Mouse (Mus musculus) limb, embryonic 15.5 days (tissue): Measurements from ENCODE around the gene Cep170. TPM values are rescaled to one million over a fixed set of nuclear protein-coding genes. Genes with fewer than 3 reads are reported as not detected.
"Not testable (repeated sequence)": the region's sequence is repeated elsewhere in the genome, so short reads cannot be mapped to it uniquely, and the experiment has no call there.

Experiments used
- ATAC-seq: fragments of 200-750 bp; cut with Nextera tagmentation; 2 replicates; pipeline ENCODE4 v1.8.0; 2017; ENCODE audit warnings: low read depth, moderate TSS enrichment; ENCODE audit not compliant: insufficient number of reproducible peaks, low FRiP score, low TSS enrichment
- H3K27ac ChIP-seq: fragments of 300-500 bp; sonication (generic); 2 replicates; pipeline ENCODE4 v1.5.1; 2015; ENCODE audit warnings: moderate library complexity, mild to moderate bottlenecking, inconsistent platforms
- H3K27me3 ChIP-seq: fragments of 300-500 bp; sonication (generic); 2 replicates; pipeline ENCODE4 v1.6.1; 2015; ENCODE audit warnings: inconsistent platforms
- H3K36me3 ChIP-seq: fragments of 300-500 bp; sonication (generic); 2 replicates; pipeline ENCODE4 v1.6.1; 2015; ENCODE audit warnings: inconsistent platforms
- H3K4me1 ChIP-seq: fragments of 300-500 bp; sonication (generic); 2 replicates; pipeline ENCODE4 v1.6.1; 2015; ENCODE audit warnings: inconsistent platforms
- H3K4me2 ChIP-seq: fragments of 300-500 bp; sonication (generic); 2 replicates; pipeline ENCODE4 v1.6.1; 2015; ENCODE audit warnings: mild to moderate bottlenecking, inconsistent platforms
- H3K4me3 ChIP-seq: fragments of 300-500 bp; sonication (generic); 2 replicates; pipeline ENCODE4 v1.5.1; 2015; ENCODE audit warnings: mild to moderate bottlenecking, inconsistent platforms
- H3K9ac ChIP-seq: fragments of 300-500 bp; sonication (generic); 2 replicates; pipeline ENCODE4 v1.6.1; 2015; ENCODE audit warnings: inconsistent platforms
- H3K9me3 ChIP-seq: fragments of 300-500 bp; sonication (generic); 2 replicates; pipeline ENCODE4 v1.6.1; 2016; ENCODE audit warnings: inconsistent platforms
- WGBS: fragments of 180-500 bp; shearing (Covaris S2); methylation state at CpG from one replicate; pipeline ENCODE4 v1.1.7; 2015; 5-methylcytosine and 5-hydroxymethylcytosine counted together
- polyA plus RNA-seq: library from polyadenylated mRNA; unstranded; fragments of >200 nt; fragmentation: Nextera tagmentation; extraction: Ambion mirVana; gene quantifications from 2 replicates; pipeline ENCODE4 v1.2.1, GENCODE M21; 2015

Cep170 gene
- polyA plus RNA-seq, result 28.9 and 30.1 TPM in 2 replicates

GRCm38 (mm10) chr1:176814036-176814420, at the start of gene Cep170:
Gene Cep170, minus strand, starts transcription at chr1:176814067.
- peaks cover 13% of the 10 kb centered on the region; the same call in 1 of the 2 replicates for H3K4me1 ChIP-seq
- peak; percentile 92 for ATAC-seq
- no peaks in the 10 kb centered on the region for H3K27me3 ChIP-seq
- H3K4me2 ChIP-seq, result peak within 1 kb of the TSS; percentile 58
- H3K36me3 ChIP-seq, result no peaks in the 10 kb centered on the region
- peak within 1 kb of the TSS; percentile 99 for H3K27ac ChIP-seq
- peak within 1 kb of the TSS; percentile 85 for H3K9ac ChIP-seq
- no peaks in the 10 kb centered on the region for H3K9me3 ChIP-seq
- WGBS, result under 1% methylated on average over 28 of the region's 28 CpGs
- peak within 1 kb of the TSS; percentile 92 for H3K4me3 ChIP-seq

DNA sequence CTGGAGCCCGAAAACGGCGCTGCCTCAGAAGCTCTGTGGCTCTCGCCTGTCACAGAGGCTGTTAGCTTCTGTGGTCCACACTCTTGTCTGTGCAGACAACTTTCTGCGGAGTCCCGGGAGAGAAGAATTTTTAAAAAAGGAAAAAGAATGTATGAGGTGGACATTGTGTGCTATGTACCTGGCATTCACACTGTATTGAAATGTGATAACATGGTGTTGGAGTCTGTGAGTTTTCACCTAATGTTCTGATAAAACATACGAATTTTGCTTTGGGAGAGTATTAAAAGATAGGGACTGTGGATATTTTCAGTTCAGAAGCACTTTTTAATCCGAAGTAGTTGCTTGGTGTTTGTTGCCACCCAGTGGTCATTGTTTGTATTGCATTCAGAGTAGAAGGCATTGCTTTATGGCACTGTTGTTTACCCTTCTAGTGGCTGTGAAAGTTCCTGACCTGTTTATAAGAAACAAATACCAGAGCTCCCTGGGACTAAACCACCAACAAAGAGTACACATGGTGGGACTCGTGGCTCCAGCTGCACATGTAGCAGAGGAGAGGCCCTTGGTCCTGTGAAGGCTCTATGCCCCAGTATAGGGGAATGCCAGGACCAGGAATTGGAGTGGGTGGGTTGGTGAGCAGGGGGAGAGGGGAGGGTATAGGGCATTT, 48.2 kb upstream of the Cep170 start:
- ATAC-seq, result no peak
- no peaks in the 10 kb centered on the region for H3K36me3 ChIP-seq
- no peaks in the 10 kb centered on the region for H3K27me3 ChIP-seq
- no peak overlapping the region for H3K4me2 ChIP-seq
- H3K9ac ChIP-seq, result no peak overlapping the region
- 0 out of 2 replicates have a peak, but pooled peaks cover 3% of the 10 kb centered on the region for H3K4me1 ChIP-seq
- H3K9me3 ChIP-seq, result no peaks in the 10 kb centered on the region
- WGBS, result 54% methylated on average over 9 of the region's 9 CpGs
- H3K4me3 ChIP-seq, result no peak overlapping the region
- H3K27ac ChIP-seq, result no peak overlapping the region

DNA sequence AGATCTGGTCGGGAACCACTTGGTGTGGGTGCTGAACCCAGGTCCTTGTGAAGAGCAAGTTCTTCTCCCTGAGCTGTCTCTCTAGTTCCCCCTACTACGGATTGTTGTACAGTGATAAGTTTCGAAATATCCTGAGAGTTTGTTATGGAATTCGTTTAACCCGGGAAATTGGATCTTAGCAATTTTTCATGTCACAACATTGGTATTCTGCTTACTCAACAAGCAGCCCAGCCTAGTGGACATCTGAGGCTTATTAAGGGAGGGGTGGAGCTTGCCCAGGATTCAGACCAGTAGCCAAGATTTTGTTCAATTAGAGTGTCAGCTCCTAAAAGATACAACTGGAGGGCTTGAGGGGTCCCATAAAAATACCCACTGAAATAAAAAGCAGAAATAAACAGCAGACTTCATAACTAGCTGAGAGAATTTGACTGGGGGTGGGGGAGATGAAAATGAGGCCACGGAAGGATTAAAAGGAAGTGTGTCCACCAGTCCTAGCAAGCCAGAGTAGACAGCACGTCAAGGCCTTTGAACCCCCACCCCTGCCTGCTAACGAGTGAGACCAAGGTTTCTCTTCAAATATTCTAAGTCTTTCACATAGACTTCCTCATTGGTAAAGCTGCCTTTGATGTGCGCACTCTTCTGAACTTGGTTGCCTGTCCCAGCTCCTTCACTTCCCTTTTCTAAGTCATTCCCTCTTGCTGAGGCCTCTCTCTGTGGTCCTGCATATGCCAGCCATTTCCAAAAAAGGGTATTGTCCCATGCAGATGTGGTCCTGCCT, 39.1 kb upstream of the Cep170 start:
- Histone ChIP-seq H3K27me3 (no peaks in the 10 kb centered on the region), H3K4me3 (no peak overlapping the region), H3K9ac (no peak overlapping the region), H3K4me1 (peaks cover 13% of the 10 kb centered on the region; the same call in 1 of the 2 replicates), H3K36me3 (peaks cover 15% of the 10 kb centered on the region; the same call in 1 of the 2 replicates), H3K4me2 (no peak overlapping the region), H3K27ac (no peak overlapping the region), H3K9me3 (no peaks in the 10 kb centered on the region)
- ATAC-seq, result no peak
- WGBS, result 68% methylated on average over 9 of the region's 9 CpGs

- Histone ChIP-seq H3K9me3 (no peaks in the 10 kb centered on the region), H3K4me1 (peaks cover 13% of the 10 kb centered on the region; the same call in 1 of the 2 replicates), H3K27me3 (no peaks in the 10 kb centered on the region), H3K36me3 (peaks cover 18% of the 10 kb centered on the region; the same call in 1 of the 2 replicates), H3K4me2 (no peak overlapping the region), H3K9ac (no peak overlapping the region), H3K27ac (no peak overlapping the region), H3K4me3 (no peak overlapping the region)
- ATAC-seq, result no peak
- WGBS, result 90% methylated on average over 7 of the region's 7 CpGs
These were observed 37.5 kb upstream of the Cep170 start for GRCm38 (mm10) chr1:176851401-176851800.

DNA sequence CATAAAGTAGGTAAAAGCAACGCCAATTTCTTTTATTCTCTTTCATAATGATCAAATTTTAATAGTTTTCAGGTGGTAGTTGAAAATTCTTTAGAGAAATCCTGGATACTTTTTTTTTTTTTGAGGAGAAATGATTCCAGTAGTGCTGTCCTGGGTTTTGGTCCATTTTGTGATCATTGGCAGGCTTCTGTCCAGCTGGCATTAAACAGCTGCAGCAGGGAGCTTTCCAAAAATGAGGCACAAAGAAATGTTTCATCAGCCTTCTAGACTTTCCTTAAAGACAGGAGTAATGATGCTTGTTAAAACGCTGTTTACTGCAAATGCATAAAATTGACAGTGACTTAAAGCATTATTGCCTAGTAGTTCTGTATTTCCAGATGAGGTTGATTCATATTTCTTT, 35.5 kb upstream of the Cep170 start:
- no peak overlapping the region for H3K27ac ChIP-seq
- WGBS, result 49% methylated on average over 2 of the region's 2 CpGs
- peaks cover 19% of the 10 kb centered on the region; the same call in 1 of the 2 replicates for H3K36me3 ChIP-seq
- no peak overlapping the region for H3K4me3 ChIP-seq
- no peak overlapping the region for H3K4me2 ChIP-seq
- H3K27me3 ChIP-seq, result no peaks in the 10 kb centered on the region
- no peak for ATAC-seq
- H3K9me3 ChIP-seq, result no peaks in the 10 kb centered on the region
- peaks cover 13% of the 10 kb centered on the region; the same call in 1 of the 2 replicates for H3K4me1 ChIP-seq
- no peak overlapping the region for H3K9ac ChIP-seq

GRCm38 (mm10) chr1:176848613-176849290, 34.9 kb upstream of the Cep170 start:
- no peak for ATAC-seq
- no peak overlapping the region for H3K4me3 ChIP-seq
- H3K9ac ChIP-seq, result no peak overlapping the region
- peak overlapping the region; percentile 54; the same call in 1 of the 2 replicates for H3K27ac ChIP-seq
- H3K9me3 ChIP-seq, result no peaks in the 10 kb centered on the region
- H3K27me3 ChIP-seq, result no peaks in the 10 kb centered on the region
- H3K4me2 ChIP-seq, result no peak overlapping the region
- peaks cover 19% of the 10 kb centered on the region; the same call in 1 of the 2 replicates for H3K36me3 ChIP-seq
- peaks cover 13% of the 10 kb centered on the region; the same call in 1 of the 2 replicates for H3K4me1 ChIP-seq
- WGBS, result 51% methylated on average over 11 of the region's 11 CpGs

GRCm38 (mm10) chr1:176847118-176847859, 33.4 kb upstream of the Cep170 start:
- H3K4me3 ChIP-seq, result no peak overlapping the region
- WGBS, result 84% methylated on average over 10 of the region's 10 CpGs
- peaks cover 12% of the 10 kb centered on the region; the same call in 1 of the 2 replicates for H3K36me3 ChIP-seq
- no peak for ATAC-seq
- peaks cover 13% of the 10 kb centered on the region; the same call in 1 of the 2 replicates for H3K4me1 ChIP-seq
- no peak overlapping the region for H3K27ac ChIP-seq
- H3K9me3 ChIP-seq, result no peaks in the 10 kb centered on the region
- no peak overlapping the region for H3K9ac ChIP-seq
- no peaks in the 10 kb centered on the region for H3K27me3 ChIP-seq
- no peak overlapping the region for H3K4me2 ChIP-seq

DNA sequence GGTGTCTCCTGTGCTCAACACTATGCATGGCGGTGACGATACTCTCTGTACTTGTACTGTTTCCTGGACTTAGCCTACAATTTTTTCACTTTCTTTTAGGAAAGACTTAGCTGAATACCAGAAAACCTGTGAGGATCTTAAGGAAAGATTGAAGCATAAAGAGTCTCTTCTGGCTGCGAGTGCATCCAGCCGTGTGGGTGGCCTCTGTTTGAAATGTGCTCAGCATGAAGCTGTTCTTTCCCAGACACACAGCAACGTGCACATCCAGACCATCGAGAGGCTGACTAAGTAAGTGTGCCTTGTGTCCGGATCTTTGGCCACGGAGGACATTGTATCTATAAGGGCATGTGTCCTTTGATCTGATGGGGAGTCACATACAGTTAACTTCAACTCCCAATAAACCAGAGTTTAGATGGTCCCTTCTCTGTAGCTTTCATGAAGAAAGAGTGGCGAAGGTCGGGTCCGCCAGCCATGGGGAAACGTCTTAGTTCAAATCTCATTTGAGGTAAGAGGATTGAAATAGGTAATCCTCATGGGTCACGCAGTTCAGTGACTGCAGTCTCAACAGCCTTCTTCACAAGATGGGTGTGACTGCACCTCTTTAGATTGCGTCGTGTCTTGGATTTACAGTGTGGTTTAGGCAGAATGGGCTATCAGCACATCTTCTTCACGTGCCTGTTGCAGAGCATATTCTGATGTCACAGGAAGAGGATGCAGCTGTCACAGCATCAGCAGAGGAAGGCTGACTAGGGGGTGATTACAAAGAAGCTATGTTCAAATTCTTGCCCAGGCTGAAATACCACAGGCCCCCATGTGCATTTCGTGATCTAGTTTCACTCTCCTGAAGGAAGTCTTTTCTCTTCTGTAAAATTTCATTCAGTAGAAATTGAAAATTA, 31.5 kb upstream of the Cep170 start:
- WGBS, result 79% methylated on average over 17 of the region's 17 CpGs
- Histone ChIP-seq H3K9me3 (no peaks in the 10 kb centered on the region), H3K9ac (no peak overlapping the region), H3K4me3 (no peak overlapping the region), H3K36me3 (peaks cover 15% of the 10 kb centered on the region), H3K4me1 (peaks cover 12% of the 10 kb centered on the region; the same call in 1 of the 2 replicates), H3K27ac (no peak overlapping the region), H3K4me2 (no peak overlapping the region), H3K27me3 (no peaks in the 10 kb centered on the region)
- no peak for ATAC-seq

DNA sequence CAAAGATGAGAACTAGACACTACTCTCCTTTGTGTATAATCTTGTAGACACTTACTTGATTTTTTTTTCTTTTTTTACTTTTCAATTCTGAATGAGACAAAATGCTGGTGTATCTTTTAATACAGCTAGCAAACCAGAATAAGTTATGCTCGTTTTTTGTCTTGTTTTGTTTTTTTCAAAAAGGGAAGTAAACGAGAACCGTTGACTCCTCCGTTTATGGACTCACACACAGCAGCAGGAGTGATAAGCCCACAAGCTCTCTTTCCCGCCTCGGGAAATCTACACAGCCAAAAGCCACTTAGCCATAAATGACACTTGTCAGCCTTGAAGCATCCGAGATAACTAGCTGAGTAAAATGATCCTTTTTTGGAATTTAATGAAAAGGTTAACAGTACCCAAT, 22.7 kb upstream of the Cep170 start:
- H3K4me3 ChIP-seq, H3K27ac ChIP-seq, H3K27me3 ChIP-seq, ATAC-seq, H3K4me2 ChIP-seq, H3K4me1 ChIP-seq, H3K9me3 ChIP-seq, H3K9ac ChIP-seq, H3K36me3 ChIP-seq: not testable (repeated sequence)
- WGBS, result 75% methylated on average over 7 of the region's 7 CpGs

GRCm38 (mm10) chr1:176835501-176836294, 21.8 kb upstream of the Cep170 start:
- H3K9me3 ChIP-seq, result no peaks in the 10 kb centered on the region
- ATAC-seq, result peak; percentile 30; the same call in 1 of the 2 replicates
- peak overlapping the region; percentile 87 for H3K4me2 ChIP-seq
- peak overlapping the region; percentile 41 for H3K4me3 ChIP-seq
- H3K9ac ChIP-seq, result peak overlapping the region; percentile 4; the same call in 1 of the 2 replicates
- H3K4me1 ChIP-seq, result peaks cover 7% of the 10 kb centered on the region; the same call in 1 of the 2 replicates
- no peak overlapping the region for H3K27ac ChIP-seq
- WGBS, result 2% methylated on average over 41 of the region's 41 CpGs
- peaks cover 4% of the 10 kb centered on the region; the same call in 1 of the 2 replicates for H3K36me3 ChIP-seq
- no peaks in the 10 kb centered on the region; the same call in 1 of the 2 replicates for H3K27me3 ChIP-seq
